8 mouse cellular contexts compared by ENCODE assay signal in the genomic region with DNA sequence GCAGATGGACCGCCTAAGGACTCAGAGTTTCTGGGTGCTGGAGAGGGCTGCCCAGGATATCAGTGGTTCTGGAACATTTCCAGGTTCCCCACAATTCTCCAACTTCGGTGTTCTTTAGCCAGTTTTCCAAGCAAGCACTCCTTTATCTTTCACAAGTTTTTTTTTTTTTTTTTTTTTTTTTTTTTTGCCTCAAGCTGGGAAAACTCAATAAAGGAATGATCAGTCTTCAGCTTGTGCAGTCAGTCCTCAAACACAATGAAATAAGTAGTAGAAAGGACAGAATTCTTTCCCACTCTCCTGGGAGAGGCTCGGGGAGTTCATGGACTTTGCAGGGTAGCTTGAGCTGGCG. TPM values are rescaled to one million over a fixed set of nuclear protein-coding genes. Genes with fewer than 3 reads are reported as not detected.
DNase-seq lines count a peak whose midpoint lies in the region; ATAC-seq and TF ChIP-seq lines count a peak whose summit lies in the region.

No protein-coding gene starts in this region.

- WGBS in heart, embryonic 15.5 days = 28% methylated on average over 4 of the region's 4 CpGs
- 10% methylated on average over 4 of the region's 4 CpGs for WGBS in hindbrain, embryonic 10.5 days
- WGBS in macrophage (ENCODE audit: missing documents) = 45% methylated on average over 4 of the region's 4 CpGs

- H3K9ac ChIP-seq in heart, embryonic 15.5 days = peak overlapping the region; percentile 52
- peak overlapping the region; percentile 74 for H3K9ac ChIP-seq in MEL (ENCODE audit: control insufficient read depth, low read depth, low read length, poor library complexity, severe bottlenecking)

- H3K79me2 ChIP-seq in MEL (ENCODE audit: control insufficient read depth, insufficient read depth, low read length, poor library complexity) (no peaks in the 10 kb centered on the region; the same call in 1 of the 2 replicates), macrophage (ENCODE audit: inconsistent target) (no peaks in the 10 kb centered on the region)

- TF ChIP-seq EP300 in MEL (IDR thresholded peaks at IDR 0.05; ENCODE audit: low read depth in 1 of 2, low read length in 2 of 2) = no peak

- H3K4me1 ChIP-seq in heart, embryonic 15.5 days (replicated peaks) = peaks cover 21% of the 10 kb centered on the region
- H3K4me1 ChIP-seq in MEL (ENCODE audit: control insufficient read depth in 1 of 2, insufficient read depth in 2 of 2, low read length in 2 of 2) = peaks cover 10 to 24% of the 10 kb centered on the region in 2 experiments
- H3K4me1 ChIP-seq in hindbrain, embryonic 10.5 days (replicated peaks) = peaks cover 19% of the 10 kb centered on the region

- intact Hi-C loops in heart, postnatal 14 days (cut with DNase I) = no loop called here

- no peaks in the 10 kb centered on the region for H3K9me3 ChIP-seq in heart, embryonic 15.5 days (replicated peaks)
- no peaks in the 10 kb centered on the region for H3K9me3 ChIP-seq in MEL (replicated peaks; ENCODE audit: insufficient read depth, low read length)
- H3K9me3 ChIP-seq in hindbrain, embryonic 10.5 days = no peaks in the 10 kb centered on the region

- H3K27ac ChIP-seq in heart, embryonic 15.5 days = 0 out of 2 replicates have a peak overlapping the region, but pooled peaks have one; percentile 22
- H3K27ac ChIP-seq in MEL (ENCODE audit: control insufficient read depth, low read depth, low read length) = peak overlapping the region; percentile 87
- no peak overlapping the region for H3K27ac ChIP-seq in hindbrain, embryonic 10.5 days
- H3K27ac ChIP-seq in macrophage = no peak overlapping the region

- peak overlapping the region; percentile 60 for H3K4me3 ChIP-seq in heart, embryonic 15.5 days
- peak overlapping the region; percentile 72 to 81 for H3K4me3 ChIP-seq in MEL (ENCODE audit: control insufficient read depth in 1 of 2, insufficient read depth in 1 of 2, low read depth in 2 of 2, low read length in 2 of 2)
- H3K4me3 ChIP-seq in hindbrain, embryonic 10.5 days = peak overlapping the region; percentile 59
- peak overlapping the region; percentile 45; the same call in 1 of the 2 replicates for H3K4me3 ChIP-seq in macrophage (ENCODE audit: inconsistent target)

- H3K4me2 ChIP-seq in heart, embryonic 15.5 days = peak overlapping the region; percentile 94

- TF ChIP-seq POLR2A in MEL (IDR thresholded peaks at IDR 0.05; ENCODE audit: control insufficient read depth in 1 of 2, insufficient read depth in 1 of 2, low read depth in 1 of 2, low read length in 2 of 2, poor library complexity in 1 of 2) = no peak

- DNase-seq in heart, postnatal 14 days = no peak
- DNase-seq in MEL (ENCODE audit: low read depth, low spot score) = no peak
- DNase-seq in hindbrain, embryonic 10.5 days (ENCODE audit: low spot score) = no peak
- DNase-seq in ovary, postnatal 10 days (ENCODE audit: low spot score) = no peak
- DNase-seq in cerebellum, adult 9-10 months = no peak

- TF ChIP-seq CTCF in MEL (IDR thresholded peaks at IDR 0.05 in 2 of 3, conservative IDR thresholded peaks at IDR 0.05 in 1 of 3; ENCODE audit: control insufficient read depth in 1 of 3, insufficient read depth in 1 of 3, low read depth in 2 of 3, low read length in 3 of 3, poor library complexity in 1 of 3, severe bottlenecking in 1 of 3) = no peak

- TF ChIP-seq RAD21 in MEL (IDR thresholded peaks at IDR 0.05; ENCODE audit: low read depth, low read length) = no peak

- H3K36me3 ChIP-seq in heart, embryonic 15.5 days = no peaks in the 10 kb centered on the region
- H3K36me3 ChIP-seq in MEL (ENCODE audit: control insufficient read depth in 1 of 2, insufficient read depth in 2 of 2, low read length in 2 of 2) (peaks cover 0 to 6% of the 10 kb centered on the region in 2 experiments; a peak in 2 of 4 replicates), macrophage (ENCODE audit: inconsistent target) (no peaks in the 10 kb centered on the region)
- no peaks in the 10 kb centered on the region for H3K36me3 ChIP-seq in hindbrain, embryonic 10.5 days

- ATAC-seq in heart, embryonic 15.5 days (replicated peaks; ENCODE audit: insufficient number of reproducible peaks, insufficient read depth, low FRiP score, low read depth) = 0 out of 2 replicates have a peak, but pooled peaks have one; percentile 5
- no peak for ATAC-seq in granulocyte monocyte progenitor cell, adult 5-6 weeks (replicated peaks; ENCODE audit: poor library complexity, severe bottlenecking)

- H3K27me3 ChIP-seq in heart, embryonic 15.5 days = no peaks in the 10 kb centered on the region
- no peaks in the 10 kb centered on the region for H3K27me3 ChIP-seq in MEL (ENCODE audit: control insufficient read depth in 1 of 2, insufficient read depth in 2 of 2, low read length in 2 of 2)
- H3K27me3 ChIP-seq in hindbrain, embryonic 10.5 days (ENCODE audit: insufficient read depth, poor library complexity, severe bottlenecking) = peaks cover 66% of the 10 kb centered on the region

TF ChIP-seq in MEL, 35 proteins besides CTCF, POLR2A, EP300 and RAD21:
- TF ChIP-seq SIN3A (IDR thresholded peaks at IDR 0.05; ENCODE audit: low read length) (no peak), ZKSCAN1 (IDR thresholded peaks at IDR 0.05; ENCODE audit: low read depth, low read length) (no peak), ZNF384 (IDR thresholded peaks at IDR 0.05; ENCODE audit: low read depth, low read length) (peak; percentile 85), MAFK (IDR thresholded peaks at IDR 0.05; ENCODE audit: borderline replicate concordance, low read depth, low read length) (no peak), ZC3H11A (IDR thresholded peaks at IDR 0.05; ENCODE audit: low read depth, low read length) (no peak), RCOR1 (IDR thresholded peaks at IDR 0.05; ENCODE audit: low read depth, low read length) (0 out of 2 replicates have a peak, but pooled peaks have one; percentile 20), GABPA (IDR thresholded peaks at IDR 0.05; ENCODE audit: low read depth, low read length) (no peak)

RNA-seq across cellular contexts. Expression of gene Wapl, which starts 11.3 kb away (rescaled TPM):
- polyA plus RNA-seq in heart, embryonic 15.5 days (2015; fragmentation: Nextera tagmentation; extraction: Ambion mirVana) = 13.9 and 16.2 TPM in 2 replicates
- 10 to 100 TPM; 37.1 to 40.0 TPM for total RNA-seq in heart, postnatal 14 days (2021)
- 100 and 111 TPM in 2 replicates for total RNA-seq in MEL (2012; rRNA removed)
- polyA plus RNA-seq in MEL (2012; ENCODE audit: insufficient read depth in 1 of 2, insufficient read length in 2 of 2, low read depth in 1 of 2, low replicate concordance in 2 of 2, missing spikeins in 1 of 2) = 100 to 1,000 TPM in 1 of 2 experiments, 10 to 100 TPM in 1; 80.4 to 221 TPM
- polyA plus RNA-seq in hindbrain, embryonic 10.5 days (2016; fragmentation: Nextera tagmentation; extraction: Ambion mirVana) = 18.7 and 25.6 TPM in 2 replicates
- total RNA-seq in macrophage (2018; cell fraction: chromatin; rRNA removed) = 100 to 1,000 TPM; 119 to 179 (median 149) TPM
- 10 to 100 TPM; 62.3 to 82.8 (median 72.5) TPM for total RNA-seq in macrophage (2018; cell fraction: cytosol; rRNA removed)
- 100 to 1,000 TPM in 20 of 26 experiments, 10 to 100 TPM in 6; 83.6 to 157 (median 111) TPM for total RNA-seq in macrophage (2018; cell fraction: nucleus; rRNA removed)
- 39.9 to 47.6 TPM (median 44.0 TPM) in 3 replicates for polyA plus RNA-seq in macrophage (2018)
- total RNA-seq in granulocyte monocyte progenitor cell, adult 5-6 weeks (2014; fragmentation: Nextera tagmentation) = 56.4 and 57.8 TPM in 2 replicates
- total RNA-seq in granulocyte monocyte progenitor cell, adult 5-6 weeks (2017) = 101 and 111 TPM in 2 replicates

Comparison
In these comparisons a context has a peak if more than half of its experiments do, and no peak if none do; other contexts are left out.
1. H3K27ac ChIP-seq: peak in heart, embryonic 15.5 days (single experiment) and MEL (single experiment); none in hindbrain, embryonic 10.5 days (single experiment) and macrophage (single experiment).
2. Peak in every context shown above with its lines, with median percentiles within 50 percentile points of each other: H3K4me3 ChIP-seq.